Mouse (Mus musculus): ENCODE measurements at regions not wholly inside any gene's neighbourhood (a gene's known extent, or its start where the extent isn't known, plus 50 kb on each side); places are given as distances from the start of the nearest gene placed in this dataset.

DNA sequence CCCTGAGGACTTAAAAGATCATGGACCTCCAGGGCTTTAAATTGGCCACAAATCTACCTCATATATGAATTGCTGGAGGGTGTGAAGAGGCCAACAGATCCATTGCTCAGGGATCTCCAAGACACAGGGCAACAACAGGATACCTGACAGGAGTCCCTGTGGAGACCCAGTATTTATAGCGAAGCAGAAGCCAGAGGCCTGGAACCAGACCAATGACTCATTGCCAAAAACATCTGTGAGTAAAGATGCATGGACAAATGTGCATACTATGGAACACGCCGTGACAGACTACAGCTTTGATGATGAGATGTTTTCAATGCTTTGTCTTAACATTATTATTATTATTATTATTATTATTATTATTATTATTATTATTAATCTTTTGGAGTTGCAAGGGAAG is 239.0 kb upstream of the Syt1 start:
- DNase-seq (ENCODE audit: low read depth, low spot score), result no peak
- Histone ChIP-seq H3K9ac (ENCODE audit: insufficient read depth, low read depth, low read length, poor library complexity, severe bottlenecking) (no peak overlapping the region), H3K4me1 (ENCODE audit: control insufficient read depth in 2 of 2, insufficient read depth in 2 of 2, low read length in 2 of 2, poor library complexity in 1 of 2) (no peaks in the 10 kb centered on the region), H3K27ac (ENCODE audit: insufficient read depth, low read depth, low read length, poor library complexity, severe bottlenecking) (no peak overlapping the region), H3K9me3 (ENCODE audit: control insufficient read depth, insufficient read depth, low read depth, low read length) (no peaks in the 10 kb centered on the region), H3K4me3 (ENCODE audit: insufficient read depth in 1 of 2, low read depth in 1 of 2, low read length in 2 of 2, poor library complexity in 1 of 2, severe bottlenecking in 1 of 2) (no peak overlapping the region), H3K36me3 (ENCODE audit: control insufficient read depth, insufficient read depth, low read length, poor library complexity, severe bottlenecking) (no peaks in the 10 kb centered on the region)
- no peak for TF ChIP-seq HCFC1 (IDR thresholded peaks at IDR 0.05; ENCODE audit: borderline replicate concordance, insufficient read depth, low read length)
- TF ChIP-seq CHD2 (IDR thresholded peaks at IDR 0.05; ENCODE audit: low read depth, low read length), result no peak
- TF ChIP-seq ZC3H11A (IDR thresholded peaks at IDR 0.05; ENCODE audit: borderline replicate concordance, low read depth, low read length), result no peak
- TF ChIP-seq ZNF384 (IDR thresholded peaks at IDR 0.05; ENCODE audit: low read depth, low read length), result no peak
- TF ChIP-seq MAFK (IDR thresholded peaks at IDR 0.05; ENCODE audit: insufficient read depth, low read depth, low read length), result no peak
- in situ Hi-C loops (cut with MboI; ENCODE audit: low sequenced_read_pairs in 2 of 2, unreplicated experiment in 2 of 2), result no loop called here

- no peak overlapping the region for H3K4me3 ChIP-seq (ENCODE audit: insufficient read depth in 1 of 2, low read depth in 1 of 2, low read length in 2 of 2, poor library complexity in 1 of 2, severe bottlenecking in 1 of 2)
- no peak for TF ChIP-seq ZC3H11A (IDR thresholded peaks at IDR 0.05; ENCODE audit: borderline replicate concordance, low read depth, low read length)
- no peak for TF ChIP-seq MAFK (IDR thresholded peaks at IDR 0.05; ENCODE audit: insufficient read depth, low read depth, low read length)
- TF ChIP-seq HCFC1 (IDR thresholded peaks at IDR 0.05; ENCODE audit: borderline replicate concordance, insufficient read depth, low read length), result no peak
- no peak for TF ChIP-seq CHD2 (IDR thresholded peaks at IDR 0.05; ENCODE audit: low read depth, low read length)
- no peak for TF ChIP-seq ZNF384 (IDR thresholded peaks at IDR 0.05; ENCODE audit: low read depth, low read length)
- no peaks in the 10 kb centered on the region for H3K9me3 ChIP-seq (ENCODE audit: control insufficient read depth, insufficient read depth, low read depth, low read length)
- H3K9ac ChIP-seq (ENCODE audit: insufficient read depth, low read depth, low read length, poor library complexity, severe bottlenecking), result no peak overlapping the region
- H3K36me3 ChIP-seq (ENCODE audit: control insufficient read depth, insufficient read depth, low read length, poor library complexity, severe bottlenecking), result no peaks in the 10 kb centered on the region
- DNase-seq (ENCODE audit: low read depth, low spot score), result no peak
- in situ Hi-C loops (cut with MboI; ENCODE audit: low sequenced_read_pairs in 2 of 2, unreplicated experiment in 2 of 2), result no loop called here
- no peaks in the 10 kb centered on the region for H3K4me1 ChIP-seq (ENCODE audit: control insufficient read depth in 2 of 2, insufficient read depth in 2 of 2, low read length in 2 of 2, poor library complexity in 1 of 2)
- H3K27ac ChIP-seq (ENCODE audit: insufficient read depth, low read depth, low read length, poor library complexity, severe bottlenecking), result no peak overlapping the region
These were observed 235.5 kb upstream of the Syt1 start for GRCm38 (mm10) chr10:109246328-109246727.

DNA sequence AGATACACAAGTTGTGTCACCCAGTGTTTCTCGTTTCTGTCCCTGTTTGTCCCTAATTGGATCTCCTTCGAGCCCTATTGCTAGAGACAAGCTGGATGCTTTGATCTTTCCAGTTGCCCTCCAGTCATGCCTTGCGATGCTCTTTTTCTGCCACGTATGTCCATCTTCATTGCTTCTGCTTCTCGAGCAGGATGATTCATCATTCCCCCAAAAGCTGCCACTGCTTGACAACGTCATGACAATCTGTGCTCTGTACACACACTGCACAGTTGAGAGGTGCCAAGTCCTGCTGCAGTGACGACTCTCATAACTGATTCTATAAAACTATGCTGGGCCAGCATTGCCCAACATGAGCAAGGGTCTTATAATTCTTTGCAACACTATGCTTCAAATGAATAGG is 226.2 kb upstream of the Syt1 start:
- no peaks in the 10 kb centered on the region for H3K4me1 ChIP-seq (ENCODE audit: control insufficient read depth in 2 of 2, insufficient read depth in 2 of 2, low read length in 2 of 2, poor library complexity in 1 of 2)
- H3K36me3 ChIP-seq (ENCODE audit: control insufficient read depth, insufficient read depth, low read length, poor library complexity, severe bottlenecking), result no peaks in the 10 kb centered on the region
- H3K4me3 ChIP-seq (ENCODE audit: insufficient read depth in 1 of 2, low read depth in 1 of 2, low read length in 2 of 2, poor library complexity in 1 of 2, severe bottlenecking in 1 of 2), result no peak overlapping the region
- TF ChIP-seq CHD2 (IDR thresholded peaks at IDR 0.05; ENCODE audit: low read depth, low read length) (no peak), ZC3H11A (IDR thresholded peaks at IDR 0.05; ENCODE audit: borderline replicate concordance, low read depth, low read length) (no peak), HCFC1 (IDR thresholded peaks at IDR 0.05; ENCODE audit: borderline replicate concordance, insufficient read depth, low read length) (no peak), MAFK (IDR thresholded peaks at IDR 0.05; ENCODE audit: insufficient read depth, low read depth, low read length) (no peak), ZNF384 (IDR thresholded peaks at IDR 0.05; ENCODE audit: low read depth, low read length) (no peak)
- DNase-seq (ENCODE audit: low read depth, low spot score), result no peak
- H3K9me3 ChIP-seq (ENCODE audit: control insufficient read depth, insufficient read depth, low read depth, low read length), result no peaks in the 10 kb centered on the region
- in situ Hi-C loops (cut with MboI; ENCODE audit: low sequenced_read_pairs in 2 of 2, unreplicated experiment in 2 of 2), result no loop called here
- H3K27ac ChIP-seq (ENCODE audit: insufficient read depth, low read depth, low read length, poor library complexity, severe bottlenecking), result no peak overlapping the region
- no peak overlapping the region for H3K9ac ChIP-seq (ENCODE audit: insufficient read depth, low read depth, low read length, poor library complexity, severe bottlenecking)

DNA sequence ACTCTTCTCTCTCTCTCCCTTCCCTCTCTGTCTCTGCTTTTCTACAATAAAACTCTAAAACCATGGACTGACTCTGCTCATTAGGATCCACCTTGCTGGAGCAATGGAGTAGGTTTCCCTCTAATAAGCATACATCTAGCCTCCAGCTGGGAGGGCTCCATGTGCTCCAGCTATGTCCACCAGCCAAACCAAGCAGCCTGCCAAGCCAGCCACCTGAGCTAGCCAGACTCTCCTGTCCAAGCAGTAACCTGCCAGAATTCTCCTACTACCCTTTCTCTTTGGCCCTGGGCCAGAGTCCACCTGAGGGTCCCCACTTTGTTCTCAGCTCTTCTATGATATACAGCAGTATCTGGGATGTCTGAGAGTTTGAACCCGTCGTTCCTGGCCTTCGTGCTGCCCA is 216.2 kb upstream of the Syt1 start:
- no peaks in the 10 kb centered on the region for H3K36me3 ChIP-seq (ENCODE audit: control insufficient read depth, insufficient read depth, low read length, poor library complexity, severe bottlenecking)
- no peak overlapping the region for H3K4me3 ChIP-seq (ENCODE audit: insufficient read depth in 1 of 2, low read depth in 1 of 2, low read length in 2 of 2, poor library complexity in 1 of 2, severe bottlenecking in 1 of 2)
- no peak overlapping the region for H3K27ac ChIP-seq (ENCODE audit: insufficient read depth, low read depth, low read length, poor library complexity, severe bottlenecking)
- in situ Hi-C loops (cut with MboI; ENCODE audit: low sequenced_read_pairs in 2 of 2, unreplicated experiment in 2 of 2), result no loop called here
- no peak overlapping the region for H3K9ac ChIP-seq (ENCODE audit: insufficient read depth, low read depth, low read length, poor library complexity, severe bottlenecking)
- no peaks in the 10 kb centered on the region for H3K9me3 ChIP-seq (ENCODE audit: control insufficient read depth, insufficient read depth, low read depth, low read length)
- H3K4me1 ChIP-seq (ENCODE audit: control insufficient read depth in 2 of 2, insufficient read depth in 2 of 2, low read length in 2 of 2, poor library complexity in 1 of 2), result no peaks in the 10 kb centered on the region
- no peak for DNase-seq (ENCODE audit: low read depth, low spot score)
- TF ChIP-seq MAFK (IDR thresholded peaks at IDR 0.05; ENCODE audit: insufficient read depth, low read depth, low read length), result no peak

GRCm38 (mm10) chr10:109188761-109189503 is 178.2 kb upstream of the Syt1 start:
- Histone ChIP-seq H3K27ac (ENCODE audit: insufficient read depth, low read depth, low read length, poor library complexity, severe bottlenecking) (no peak overlapping the region), H3K4me3 (ENCODE audit: insufficient read depth in 1 of 2, low read depth in 1 of 2, low read length in 2 of 2, poor library complexity in 1 of 2, severe bottlenecking in 1 of 2) (no peak overlapping the region), H3K9me3 (ENCODE audit: control insufficient read depth, insufficient read depth, low read depth, low read length) (no peaks in the 10 kb centered on the region), H3K9ac (ENCODE audit: insufficient read depth, low read depth, low read length, poor library complexity, severe bottlenecking) (no peak overlapping the region), H3K36me3 (ENCODE audit: control insufficient read depth, insufficient read depth, low read length, poor library complexity, severe bottlenecking) (no peaks in the 10 kb centered on the region), H3K4me1 (ENCODE audit: control insufficient read depth in 2 of 2, insufficient read depth in 2 of 2, low read length in 2 of 2, poor library complexity in 1 of 2) (no peaks in the 10 kb centered on the region)
- in situ Hi-C loops (cut with MboI; ENCODE audit: low sequenced_read_pairs in 2 of 2, unreplicated experiment in 2 of 2), result no loop called here
- no peak for TF ChIP-seq CHD2 (IDR thresholded peaks at IDR 0.05; ENCODE audit: low read depth, low read length)
- TF ChIP-seq ZNF384 (IDR thresholded peaks at IDR 0.05; ENCODE audit: low read depth, low read length), result no peak
- no peak for TF ChIP-seq ZC3H11A (IDR thresholded peaks at IDR 0.05; ENCODE audit: borderline replicate concordance, low read depth, low read length)
- TF ChIP-seq HCFC1 (IDR thresholded peaks at IDR 0.05; ENCODE audit: borderline replicate concordance, insufficient read depth, low read length), result no peak
- TF ChIP-seq MAFK (IDR thresholded peaks at IDR 0.05; ENCODE audit: insufficient read depth, low read depth, low read length), result no peak
- no peak for DNase-seq (ENCODE audit: low read depth, low spot score)
